In genomic region chr11:97684063-97684680, GRCm38 (mm10) we compare ENCODE assay signal across 9 mouse cellular contexts. TPM values are rescaled to one million over a fixed set of nuclear protein-coding genes. Genes with fewer than 3 reads are reported as not detected.
DNase-seq lines count a peak whose midpoint lies in the region; ATAC-seq and TF ChIP-seq lines count a peak whose summit lies in the region.
"Had no signal": no experiment of that assay in that cellular context is flagged by ENCODE, and none has a peak within 500 bp of the region (broad histone marks: within the 10 kb centered on the region; RNA-seq: fewer than 3 reads in every experiment).

No protein-coding gene starts in this region.

- H3K4me2 ChIP-seq in heart, embryonic 15.5 days: no peak overlapping the region
- no peak overlapping the region for H3K4me2 ChIP-seq in forebrain, embryonic 14.5 days (ENCODE audit: low read length)

- no peak for ATAC-seq in heart, embryonic 15.5 days (replicated peaks; ENCODE audit: insufficient number of reproducible peaks, insufficient read depth, low FRiP score, low read depth)
- peak; percentile 49; the same call in 1 of the 2 replicates for ATAC-seq in common myeloid progenitor, adult 5-6 weeks (replicated peaks; ENCODE audit: low read depth, poor library complexity, severe bottlenecking)
- ATAC-seq in forebrain, embryonic 14.5 days: no peak

- no peaks in the 10 kb centered on the region for H3K9me3 ChIP-seq in heart, embryonic 15.5 days (replicated peaks)
- no peaks in the 10 kb centered on the region for H3K9me3 ChIP-seq in forebrain, embryonic 14.5 days (replicated peaks; ENCODE audit: control insufficient read depth, low read length)
- H3K9me3 ChIP-seq: limb, embryonic 13.5 days had no signal

- H3K36me3 ChIP-seq in heart, embryonic 15.5 days: peaks cover 38% of the 10 kb centered on the region
- peaks cover 22% of the 10 kb centered on the region for H3K36me3 ChIP-seq in spleen, adult 2 months (ENCODE audit: control insufficient read depth, insufficient read depth, low read length)
- peaks cover 45% of the 10 kb centered on the region for H3K36me3 ChIP-seq in forebrain, embryonic 14.5 days (ENCODE audit: control insufficient read depth, insufficient read depth, low read length)

- no peak for TF ChIP-seq CTCF in spleen, adult 2 months (IDR thresholded peaks at IDR 0.05; ENCODE audit: extremely low read depth, insufficient read depth, insufficient read length, insufficient replicate concordance)

- no peak overlapping the region; the same call in 1 of the 2 replicates for H3K9ac ChIP-seq in heart, embryonic 15.5 days
- no peak overlapping the region for H3K9ac ChIP-seq in forebrain, embryonic 14.5 days (ENCODE audit: low read length)
- H3K9ac ChIP-seq: limb, embryonic 13.5 days had no signal

- peak overlapping the region; percentile 82; the same call in 1 of the 2 replicates for H3K27ac ChIP-seq in heart, embryonic 15.5 days
- H3K27ac ChIP-seq in spleen, adult 2 months (ENCODE audit: insufficient read depth, low read length): peak overlapping the region; percentile 97
- H3K27ac ChIP-seq in forebrain, embryonic 14.5 days (ENCODE audit: low read depth, low read length): no peak overlapping the region
- H3K27ac ChIP-seq: limb, embryonic 13.5 days had no signal

- no peak overlapping the region for H3K4me3 ChIP-seq in heart, embryonic 15.5 days
- peak overlapping the region; percentile 55 for H3K4me3 ChIP-seq in spleen, adult 2 months (ENCODE audit: extremely low read depth, insufficient read depth, insufficient read length)
- no peak overlapping the region for H3K4me3 ChIP-seq in forebrain, embryonic 14.5 days (ENCODE audit: low read depth, low read length)
- H3K4me3 ChIP-seq: limb, embryonic 13.5 days had no signal

- intact Hi-C loops in heart, postnatal 10 days (cut with DNase I): no loop called here

- peak; percentile 39 for TF ChIP-seq POLR2A in spleen, adult 2 months (IDR thresholded peaks at IDR 0.05; ENCODE audit: low read depth, low read length)

- H3K4me1 ChIP-seq in heart, embryonic 15.5 days (replicated peaks): peaks cover 42% of the 10 kb centered on the region
- peaks cover 21% of the 10 kb centered on the region for H3K4me1 ChIP-seq in spleen, adult 2 months (ENCODE audit: control insufficient read depth, insufficient read depth, insufficient read length)
- H3K4me1 ChIP-seq in forebrain, embryonic 14.5 days (ENCODE audit: control insufficient read depth, insufficient read depth, low read length): 0 out of 2 replicates have a peak, but pooled peaks cover 3% of the 10 kb centered on the region

- no peak for DNase-seq in heart, postnatal 10 days
- DNase-seq in CD4-positive helper T cell, adult 2 months (ENCODE audit: low read depth, low spot score): peak; percentile 89
- peak; percentile 79 to 80 for DNase-seq in spleen, adult 2 months (ENCODE audit: low read depth in 1 of 2, low spot score in 2 of 2)
- no peak for DNase-seq in adipocyte (ENCODE audit: low spot score)
- DNase-seq in forebrain, embryonic 14.5 days (ENCODE audit: low spot score): no peak
- DNase-seq in kidney, postnatal 10 days: no peak

- 75% methylated on average over 6 of the region's 6 CpGs for WGBS in heart, embryonic 15.5 days
- 10% methylated on average over 6 of the region's 6 CpGs for WGBS in spleen, adult 2 months
- WGBS in forebrain, embryonic 14.5 days: 83% methylated on average over 6 of the region's 6 CpGs

- H3K27me3 ChIP-seq in heart, embryonic 15.5 days: no peaks in the 10 kb centered on the region
- no peaks in the 10 kb centered on the region for H3K27me3 ChIP-seq in spleen, adult 2 months (ENCODE audit: control insufficient read depth, insufficient read depth, low read length)
- H3K27me3 ChIP-seq in forebrain, embryonic 14.5 days (replicated peaks; ENCODE audit: control insufficient read depth, insufficient read depth, low read length): no peaks in the 10 kb centered on the region
- H3K27me3 ChIP-seq: limb, embryonic 13.5 days had no signal

RNA-seq across cellular contexts. Expression of gene Cisd3, which starts 1.5 kb away (rescaled TPM):
- 60.7 and 69.4 TPM in 2 replicates for polyA plus RNA-seq in heart, embryonic 15.5 days (2015; fragmentation: Nextera tagmentation; extraction: Ambion mirVana)
- 100 to 1,000 TPM; 120 TPM for total RNA-seq in heart, postnatal 10 days (2021)
- total RNA-seq in common myeloid progenitor, adult 5-6 weeks (2017): 2.8 and 5.6 TPM in 2 replicates
- polyA plus RNA-seq in spleen, adult 2 months (2012; rRNA removed): 17.3 and 18.5 TPM in 2 replicates
- 17.3 and 19.5 TPM in 2 replicates for polyA plus RNA-seq in forebrain, embryonic 14.5 days (2014; fragmentation: Nextera tagmentation; extraction: Ambion mirVana)

RNA-seq across cellular contexts. Expression of gene Pcgf2, which starts 16.1 kb away (rescaled TPM):
- 10.9 and 11.5 TPM in 2 replicates for polyA plus RNA-seq in heart, embryonic 15.5 days (2015; fragmentation: Nextera tagmentation; extraction: Ambion mirVana)
- 10 to 100 TPM; 21.4 to 21.7 TPM for total RNA-seq in heart, postnatal 10 days (2021)
- total RNA-seq in common myeloid progenitor, adult 5-6 weeks (2017): 0.82 and 1.0 TPM in 2 replicates
- polyA plus RNA-seq in spleen, adult 2 months (2012; rRNA removed): 10.0 and 14.4 TPM in 2 replicates
- 17.6 and 21.9 TPM in 2 replicates for polyA plus RNA-seq in forebrain, embryonic 14.5 days (2014; fragmentation: Nextera tagmentation; extraction: Ambion mirVana)

RNA-seq across cellular contexts. Expression of gene Psmb3, which starts 19.0 kb away (rescaled TPM):
- 337 and 364 TPM in 2 replicates for polyA plus RNA-seq in heart, embryonic 15.5 days (2015; fragmentation: Nextera tagmentation; extraction: Ambion mirVana)
- 100 to 1,000 TPM; 184 to 186 TPM for total RNA-seq in heart, postnatal 10 days (2021)
- total RNA-seq in common myeloid progenitor, adult 5-6 weeks (2017): 109 and 147 TPM in 2 replicates
- 151 and 203 TPM in 2 replicates for polyA plus RNA-seq in spleen, adult 2 months (2012; rRNA removed)
- 530 and 674 TPM in 2 replicates for polyA plus RNA-seq in forebrain, embryonic 14.5 days (2014; fragmentation: Nextera tagmentation; extraction: Ambion mirVana)

RNA-seq across cellular contexts. Expression of gene Mllt6, which starts 21.0 kb away (rescaled TPM):
- 2.2 and 2.3 TPM in 2 replicates for polyA plus RNA-seq in heart, embryonic 15.5 days (2015; fragmentation: Nextera tagmentation; extraction: Ambion mirVana)
- total RNA-seq in heart, postnatal 10 days (2021): 10 to 100 TPM; 55.8 to 61.7 TPM
- total RNA-seq in common myeloid progenitor, adult 5-6 weeks (2017): 4.9 and 9.7 TPM in 2 replicates
- polyA plus RNA-seq in spleen, adult 2 months (2012; rRNA removed): 65.8 and 93.7 TPM in 2 replicates
- polyA plus RNA-seq in forebrain, embryonic 14.5 days (2014; fragmentation: Nextera tagmentation; extraction: Ambion mirVana): 5.0 and 5.9 TPM in 2 replicates

RNA-seq across cellular contexts. Expression of gene Epop, which starts 54.7 kb away (rescaled TPM):
- polyA plus RNA-seq in heart, embryonic 15.5 days (2015; fragmentation: Nextera tagmentation; extraction: Ambion mirVana): 0.71 and 1.1 TPM in 2 replicates
- 1 to 10 TPM in 1 of 2 experiments, under 1 TPM in 1; 0.57 to 1.0 TPM for total RNA-seq in heart, postnatal 10 days (2021)
- 1.8 and 2.7 TPM in 2 replicates for total RNA-seq in common myeloid progenitor, adult 5-6 weeks (2017)
- polyA plus RNA-seq in spleen, adult 2 months (2012; rRNA removed): 3.9 and 7.8 TPM in 2 replicates
- polyA plus RNA-seq in forebrain, embryonic 14.5 days (2014; fragmentation: Nextera tagmentation; extraction: Ambion mirVana): 2.5 and 3.3 TPM in 2 replicates

Comparison
In these comparisons a context has a peak if more than half of its experiments do, and no peak if none do; other contexts are left out.
1. DNase-seq: peak in CD4-positive helper T cell, adult 2 months (single experiment) and spleen, adult 2 months (2 of 2); none in heart, postnatal 10 days (0 of 2), adipocyte (single experiment), forebrain, embryonic 14.5 days (single experiment) and kidney, postnatal 10 days (single experiment).